Mouse (Mus musculus) heart, embryonic 12.5 days (tissue): ENCODE data around the gene Alg5. TPM values are rescaled to one million over a fixed set of nuclear protein-coding genes. Genes with fewer than 3 reads are reported as not detected.

Experiments used
- ATAC-seq: fragments of 200-750 bp; cut with Nextera tagmentation; 2 replicates; pipeline ENCODE4 v1.8.0; 2017; ENCODE audit warnings: moderate TSS enrichment, moderate library complexity; ENCODE audit not compliant: insufficient number of reproducible peaks, low FRiP score
- H3K27ac ChIP-seq: fragments of 300-500 bp; sonication (generic); 2 replicates; pipeline ENCODE4 v1.5.1; 2016; ENCODE audit warnings: mild to moderate bottlenecking, moderate library complexity; ENCODE audit not compliant: poor library complexity, severe bottlenecking
- H3K27me3 ChIP-seq: fragments of 300-500 bp; sonication (generic); replicated peaks from 2 replicates; pipeline ENCODE4 v1.6.1; 2016; ENCODE audit warnings: mild to moderate bottlenecking, moderate library complexity
- H3K36me3 ChIP-seq: fragments of 300-500 bp; sonication (generic); 2 replicates; pipeline ENCODE4 v1.6.1; 2016; ENCODE audit warnings: mild to moderate bottlenecking, moderate library complexity
- H3K4me1 ChIP-seq: fragments of 300-500 bp; sonication (generic); replicated peaks from 2 replicates; pipeline ENCODE4 v1.6.1; 2016; ENCODE audit warnings: mild to moderate bottlenecking
- H3K4me2 ChIP-seq: fragments of 300-500 bp; sonication (generic); 2 replicates; pipeline ENCODE4 v1.6.1; 2016; ENCODE audit warnings: mild to moderate bottlenecking, moderate library complexity
- H3K4me3 ChIP-seq: fragments of 300-500 bp; sonication (generic); 2 replicates; pipeline ENCODE4 v1.5.1; 2016; ENCODE audit warnings: mild to moderate bottlenecking
- H3K9ac ChIP-seq: fragments of 300-500 bp; sonication (generic); 2 replicates; pipeline ENCODE4 v1.6.1; 2016; ENCODE audit warnings: mild to moderate bottlenecking, moderate library complexity
- H3K9me3 ChIP-seq: fragments of 300-500 bp; sonication (generic); replicated peaks from 2 replicates; pipeline ENCODE4 v1.6.1; 2016; ENCODE audit warnings: mild to moderate bottlenecking, moderate library complexity
- WGBS: fragments of 180-500 bp; shearing (Covaris S2); methylation state at CpG from one replicate; pipeline ENCODE4 v1.1.7; 2016; 5-methylcytosine and 5-hydroxymethylcytosine counted together
- polyA plus RNA-seq: library from polyadenylated mRNA; unstranded; fragments of >200 nt; fragmentation: Nextera tagmentation; extraction: Ambion mirVana; gene quantifications from 2 replicates; pipeline ENCODE4 v1.2.1, GENCODE M21; 2016

Gene Alg5
- polyA plus RNA-seq, 1 experiment from 2014 or later: 41.2 TPM

GRCm38 (mm10) chr3:54718947-54719346, 16.4 kb upstream of the Alg5 start:
- H3K4me1 ChIP-seq: peaks cover 4% of the 10 kb centered on the region; the same call in 1 of the 2 replicates
- H3K36me3 ChIP-seq: peaks cover 76% of the 10 kb centered on the region
- WGBS: 79% methylated on average over 3 of the region's 3 CpGs
- H3K27ac ChIP-seq: no peak overlapping the region
- no peak overlapping the region for H3K4me2 ChIP-seq
- H3K4me3 ChIP-seq: no peak overlapping the region
- ATAC-seq: no peak; the same call in 1 of the 2 replicates
- no peaks in the 10 kb centered on the region for H3K9me3 ChIP-seq
- H3K27me3 ChIP-seq: no peaks in the 10 kb centered on the region
- no peak overlapping the region for H3K9ac ChIP-seq

- Histone ChIP-seq H3K27ac (no peak overlapping the region), H3K9ac (no peak overlapping the region), H3K4me3 (no peak overlapping the region), H3K27me3 (no peaks in the 10 kb centered on the region), H3K36me3 (peaks cover 67% of the 10 kb centered on the region), H3K4me1 (peaks cover 4% of the 10 kb centered on the region; the same call in 1 of the 2 replicates), H3K4me2 (no peak overlapping the region), H3K9me3 (no peaks in the 10 kb centered on the region)
- 83% methylated on average over 10 of the region's 10 CpGs for WGBS
- ATAC-seq: no peak
Observed at GRCm38 (mm10) chr3:54723741-54724500, 11.4 kb upstream of the Alg5 start.

- no peak overlapping the region for H3K27ac ChIP-seq
- peaks cover 76% of the 10 kb centered on the region for H3K36me3 ChIP-seq
- no peaks in the 10 kb centered on the region for H3K9me3 ChIP-seq
- no peaks in the 10 kb centered on the region for H3K27me3 ChIP-seq
- WGBS: 65% methylated on average over 2 of the region's 2 CpGs
- no peak overlapping the region for H3K4me2 ChIP-seq
- H3K4me1 ChIP-seq: peaks cover 4% of the 10 kb centered on the region; the same call in 1 of the 2 replicates
- no peak for ATAC-seq
- H3K9ac ChIP-seq: no peak overlapping the region
- H3K4me3 ChIP-seq: no peak overlapping the region
Observed at GRCm38 (mm10) chr3:54725344-54725743, 10.0 kb upstream of the Alg5 start.

- H3K4me3 ChIP-seq: no peak overlapping the region
- 89% methylated on average over 2 of the region's 2 CpGs for WGBS
- no peak overlapping the region for H3K9ac ChIP-seq
- H3K27ac ChIP-seq: no peak overlapping the region
- H3K27me3 ChIP-seq: no peaks in the 10 kb centered on the region
- H3K4me2 ChIP-seq: no peak overlapping the region
- H3K4me1 ChIP-seq: peaks cover 6% of the 10 kb centered on the region
- peaks cover 78% of the 10 kb centered on the region for H3K36me3 ChIP-seq
- H3K9me3 ChIP-seq: no peaks in the 10 kb centered on the region
- no peak for ATAC-seq
Observed at GRCm38 (mm10) chr3:54727588-54727987, 7.8 kb upstream of the Alg5 start.

GRCm38 (mm10) chr3:54728100-54728499, 7.2 kb upstream of the Alg5 start:
- Histone ChIP-seq H3K9me3 (no peaks in the 10 kb centered on the region), H3K4me2 (no peak overlapping the region), H3K27ac (no peak overlapping the region), H3K9ac (no peak overlapping the region), H3K4me1 (peaks cover 7% of the 10 kb centered on the region; the same call in 1 of the 2 replicates), H3K27me3 (no peaks in the 10 kb centered on the region), H3K36me3 (peaks cover 76% of the 10 kb centered on the region), H3K4me3 (no peak overlapping the region)
- no peak for ATAC-seq
- WGBS: 88% methylated on average over 6 of the region's 6 CpGs

GRCm38 (mm10) chr3:54731626-54732150, 3.7 kb upstream of the Alg5 start:
- 87% methylated on average over 8 of the region's 8 CpGs for WGBS
- Histone ChIP-seq H3K4me2 (no peak overlapping the region), H3K4me3 (no peak overlapping the region), H3K27ac (no peak overlapping the region), H3K9me3 (no peaks in the 10 kb centered on the region), H3K36me3 (peaks cover 59% of the 10 kb centered on the region), H3K27me3 (no peaks in the 10 kb centered on the region), H3K4me1 (peaks cover 11% of the 10 kb centered on the region), H3K9ac (no peak overlapping the region)
- ATAC-seq: no peak

- H3K9ac ChIP-seq: no peak overlapping the region
- no peaks in the 10 kb centered on the region for H3K27me3 ChIP-seq
- H3K9me3 ChIP-seq: no peaks in the 10 kb centered on the region
- peaks cover 11% of the 10 kb centered on the region for H3K4me1 ChIP-seq
- no peak overlapping the region for H3K4me3 ChIP-seq
- H3K4me2 ChIP-seq: no peak overlapping the region
- peaks cover 52% of the 10 kb centered on the region for H3K36me3 ChIP-seq
- no peak overlapping the region for H3K27ac ChIP-seq
- ATAC-seq: no peak
- WGBS: 60% methylated on average over 4 of the region's 4 CpGs
Observed at GRCm38 (mm10) chr3:54732371-54732770, 3.0 kb upstream of the Alg5 start.

- Histone ChIP-seq H3K9me3 (no peaks in the 10 kb centered on the region), H3K36me3 (peaks cover 45% of the 10 kb centered on the region), H3K4me3 (peak overlapping the region; percentile 98), H3K4me1 (peaks cover 11% of the 10 kb centered on the region), H3K4me2 (peak overlapping the region; percentile 81), H3K27me3 (no peaks in the 10 kb centered on the region), H3K27ac (peak overlapping the region; percentile 100), H3K9ac (peak overlapping the region; percentile 94)
- peak; percentile 94 for ATAC-seq
- under 1% methylated on average over 83 of the region's 84 CpGs for WGBS
Observed at GRCm38 (mm10) chr3:54734411-54735246, 710 bp upstream of the Alg5 start.

GRCm38 (mm10) chr3:54736101-54736927, 975 bp downstream of the Alg5 start:
- Histone ChIP-seq H3K4me2 (peak overlapping the region; percentile 81), H3K36me3 (peaks cover 43% of the 10 kb centered on the region), H3K9me3 (no peaks in the 10 kb centered on the region), H3K4me3 (peak overlapping the region; percentile 98), H3K9ac (peak overlapping the region; percentile 94), H3K27me3 (no peaks in the 10 kb centered on the region), H3K27ac (no peak overlapping the region; the same call in 1 of the 2 replicates), H3K4me1 (peaks cover 11% of the 10 kb centered on the region)
- no peak for ATAC-seq
- WGBS: 59% methylated on average over 18 of the region's 18 CpGs

GRCm38 (mm10) chr3:54737317-54737716, 2.0 kb downstream of the Alg5 start:
- no peak for ATAC-seq
- Histone ChIP-seq H3K27ac (no peak overlapping the region), H3K9me3 (no peaks in the 10 kb centered on the region), H3K4me2 (no peak overlapping the region), H3K4me3 (no peak overlapping the region), H3K27me3 (no peaks in the 10 kb centered on the region), H3K36me3 (peaks cover 44% of the 10 kb centered on the region), H3K4me1 (peaks cover 11% of the 10 kb centered on the region), H3K9ac (no peak overlapping the region)
- 92% methylated on average over 8 of the region's 8 CpGs for WGBS
